Mouse (Mus musculus): ENCODE results near the gene Zmat5.

DNA sequence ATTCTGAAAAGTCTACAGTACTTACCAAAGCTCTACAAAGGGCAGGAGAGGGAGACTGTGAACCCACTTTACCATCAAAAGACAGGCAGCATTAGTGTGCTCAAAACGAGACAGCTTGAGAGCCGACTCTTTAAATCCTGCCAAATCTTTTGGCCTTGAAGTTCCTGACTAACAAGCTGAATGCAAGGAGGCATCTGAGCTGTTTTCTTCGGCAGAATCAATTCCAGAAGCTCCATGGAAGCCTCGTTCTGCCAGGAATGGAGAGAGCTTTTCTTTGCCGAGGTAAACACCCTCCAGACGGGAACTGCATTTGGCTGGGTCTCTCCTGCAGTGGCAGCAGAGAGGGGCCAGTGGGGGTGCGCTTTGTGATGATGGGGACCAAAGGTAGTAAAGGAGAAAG lies 64.8 kb downstream of the Zmat5 start:
- no peak for TF ChIP-seq CEBPB (IDR thresholded peaks at IDR 0.05; ENCODE audit: low read depth)
- no peak for TF ChIP-seq CTCF (IDR thresholded peaks at IDR 0.05; ENCODE audit: control insufficient read depth, insufficient read depth, insufficient read length)
- no peak for TF ChIP-seq USF1 (IDR thresholded peaks at IDR 0.05; ENCODE audit: low read depth)
- no peak for TF ChIP-seq MAX (IDR thresholded peaks at IDR 0.05)
- no peak for TF ChIP-seq MYOD1 (IDR thresholded peaks at IDR 0.05; ENCODE audit: control insufficient read depth, insufficient read length, low read depth)

Measured in C2C12 (cell line).